Mouse (Mus musculus) gastrocnemius, postnatal 4 days (tissue): ENCODE measurements around the gene Nlrp5. TPM values are rescaled to one million over a fixed set of nuclear protein-coding genes. Genes with fewer than 3 reads are reported as not detected.
"Not testable (repeated sequence)": the region's sequence is repeated elsewhere in the genome, so short reads cannot be mapped to it uniquely, and the experiment has no call there.

Experiments used
- DNase-seq, 2 experiments: peaks; one replicate each; pipeline ENCODE4 v3.0.0; 2021 to 2022; ENCODE audit warnings: low spot score in 2 of 2, mixed read lengths in 2 of 2
- long read RNA-seq, 2 experiments: library from polyadenylated mRNA; stranded (forward); transcript quantifications; one replicate each; pipeline ENCODE4 v2.0.0; 2021
- microRNA-seq: library from miRNA; unstranded; fragments of <30 nt; microRNA quantifications from one replicate; pipeline ENCODE4 v1.2.0, GENCODE M21; 2021
- total RNA-seq, 2 experiments: library from RNA; stranded (reverse); gene quantifications; 2 replicates each; pipeline ENCODE4 v1.2.3; 2021

Gene Nlrp5
- total RNA-seq: under 1 TPM; 0.16 to 0.22 TPM
- long read RNA-seq, experiment 1: 0 reads
- long read RNA-seq, experiment 2: 0 reads

DNA sequence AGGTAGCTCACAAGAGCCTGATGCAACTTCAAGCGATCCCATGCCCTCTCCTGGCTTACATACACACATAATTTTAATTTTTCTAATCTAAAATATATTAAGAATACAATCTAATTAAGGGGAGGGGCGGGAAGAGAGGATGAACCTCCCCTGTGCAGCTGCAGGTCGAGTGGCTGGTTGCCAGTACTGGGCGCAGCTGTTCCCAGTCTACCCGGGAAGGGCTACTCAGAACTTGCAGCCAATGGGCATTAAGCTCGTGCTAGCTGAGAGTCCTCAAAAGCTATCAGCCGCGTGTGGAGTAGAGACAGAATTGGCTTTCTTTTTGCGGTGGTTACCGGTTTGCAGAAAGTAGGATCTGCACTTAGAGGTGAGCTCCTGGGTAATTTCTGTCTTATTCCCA lies at the start of gene Nlrp5:
TSS of gene Nlrp5 (plus strand) at position 301 of the 400 bp plus-strand sequence.
- no peak for DNase-seq

DNA sequence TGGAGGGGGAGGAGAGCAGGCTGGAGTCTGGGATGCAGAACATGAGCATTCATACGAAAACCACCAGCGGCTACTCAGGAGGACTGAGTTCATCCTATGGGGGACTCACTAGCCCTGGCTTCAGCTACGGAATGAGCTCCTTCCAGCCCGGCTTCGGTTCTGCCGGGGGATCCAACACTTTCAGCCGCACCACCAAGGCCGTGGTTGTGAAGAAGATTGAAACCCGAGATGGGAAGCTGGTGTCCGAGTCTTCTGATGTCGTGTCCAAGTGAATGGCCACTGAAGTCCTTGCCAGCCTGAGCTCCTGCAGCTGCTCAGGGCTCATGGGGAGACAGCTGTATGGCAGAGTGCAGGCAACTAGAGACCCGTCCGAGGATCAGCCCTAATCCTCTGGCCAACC lies 27.4 kb upstream of the Nlrp5 start:
- not testable (repeated sequence) for DNase-seq

- not testable (repeated sequence) for DNase-seq
Measured at GRCm38 (mm10) chr7:23470201-23470600, 84.5 kb downstream of the Nlrp5 start.

- not testable (repeated sequence) for DNase-seq
Measured at GRCm38 (mm10) chr7:23470832-23471231, 85.1 kb downstream of the Nlrp5 start.

DNA sequence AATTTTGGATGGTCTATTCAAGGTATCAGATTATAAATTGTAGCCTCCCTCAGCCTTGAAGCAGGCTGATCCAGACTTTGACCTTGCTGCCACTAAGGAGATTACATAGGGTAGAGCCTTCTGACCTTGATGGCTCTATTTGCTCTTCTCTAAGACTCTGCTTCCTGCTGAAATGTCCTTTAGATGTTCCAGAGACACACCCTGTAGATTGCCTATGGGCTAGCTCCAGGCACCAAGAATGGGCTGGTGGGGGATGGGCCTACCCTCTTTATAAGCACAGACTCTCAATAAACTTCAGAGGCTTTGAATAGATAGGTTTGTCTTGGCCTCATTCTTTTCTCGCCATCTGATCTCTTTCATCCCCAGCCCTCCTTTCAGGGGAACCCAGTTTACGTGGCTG lies 87.2 kb downstream of the Nlrp5 start:
- not testable (repeated sequence) for DNase-seq

Small RNA genes lying within 50 kb of the gene (microRNA-seq; reads per million reads assigned to microRNA genes)
- gene Gm25196: not detected

Other genes starting within 250 kb of the Nlrp5 start
- not detected for gene Gm10662, start 241.4 kb upstream of the Nlrp5 start, total RNA-seq
- not detected for gene Vmn1r165, start 168.6 kb upstream of the Nlrp5 start, total RNA-seq
- not detected for gene Vmn1r166, start 134.2 kb upstream of the Nlrp5 start, total RNA-seq
- gene Gm6902, start 107.0 kb upstream of the Nlrp5 start, total RNA-seq: not detected
- not detected for gene Nlrp4e, start 84.7 kb upstream of the Nlrp5 start, total RNA-seq
- not detected for gene Vmn1r167, start 121.3 kb downstream of the Nlrp5 start, total RNA-seq
- gene Vmn1r168, start 153.8 kb downstream of the Nlrp5 start, total RNA-seq: not detected
- not detected for gene Vmn1r169, start 189.6 kb downstream of the Nlrp5 start, total RNA-seq
- gene Vmn1r170, start 220.3 kb downstream of the Nlrp5 start, total RNA-seq: not detected
- gene Vmn1r171, start 244.8 kb downstream of the Nlrp5 start, total RNA-seq: not detected